18 mouse cellular contexts compared by ENCODE assay signal in the genomic region with DNA sequence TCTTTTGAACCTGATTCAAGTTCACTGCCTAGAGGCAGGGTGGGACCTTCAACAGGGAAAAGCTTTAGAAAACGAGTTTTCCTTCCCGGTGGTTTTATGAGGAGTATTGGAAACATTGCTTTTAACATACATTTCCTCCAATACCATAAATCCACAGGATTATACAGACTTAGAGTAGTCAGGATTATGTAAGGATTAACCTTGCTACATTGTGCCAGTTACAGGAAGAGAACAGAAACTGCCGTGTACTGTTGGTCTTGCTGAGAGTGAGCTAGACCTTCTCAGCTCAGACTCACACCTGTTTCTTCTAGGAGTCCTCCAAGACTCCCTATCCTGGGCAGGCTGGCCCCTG.
"Had no signal": no experiment of that assay in that cellular context is flagged by ENCODE, and none has a peak within 500 bp of the region (broad histone marks: within the 10 kb centered on the region; RNA-seq: fewer than 3 reads in every experiment).

No protein-coding gene starts in this region.

- H3K9me3 ChIP-seq: liver, embryonic 12.5 days; lung, embryonic 15.5 days; neural tube, embryonic 13.5 days; neural tube, embryonic 15.5 days had no signal

- H3K4me2 ChIP-seq: liver, embryonic 12.5 days; lung, embryonic 15.5 days; midbrain, embryonic 12.5 days; neural tube, embryonic 13.5 days; neural tube, embryonic 15.5 days had no signal

- H3K27me3 ChIP-seq: liver, embryonic 12.5 days; lung, embryonic 15.5 days; midbrain, embryonic 12.5 days; neural tube, embryonic 13.5 days; neural tube, embryonic 15.5 days had no signal

- H3K4me3 ChIP-seq: liver, embryonic 12.5 days; lung, embryonic 15.5 days; midbrain, embryonic 12.5 days; myocyte; neural tube, embryonic 13.5 days; neural tube, embryonic 15.5 days had no signal

- H3K9ac ChIP-seq: liver, embryonic 12.5 days; liver, embryonic 14.5 days; lung, embryonic 15.5 days; midbrain, embryonic 12.5 days; neural tube, embryonic 13.5 days; neural tube, embryonic 15.5 days had no signal

- ATAC-seq: liver, embryonic 12.5 days; lung, postnatal 0 days; midbrain, embryonic 16.5 days had no signal

- DNase-seq: lung, adult 18-20 months; lung, postnatal 4 days; midbrain, embryonic 14.5 days; right cerebral cortex, postnatal 14 days; right cerebral cortex, postnatal 4 days; spleen, adult 18-20 months; thymus, adult 18-20 months; thymus, postnatal 25 days; thymus, postnatal 4 days had no signal

- H3K27ac ChIP-seq: liver, embryonic 12.5 days; liver, embryonic 14.5 days; lung, embryonic 15.5 days; midbrain, embryonic 12.5 days; neural tube, embryonic 13.5 days; neural tube, embryonic 15.5 days had no signal
